Mouse (Mus musculus): Measurements from ENCODE around the gene Hist1h4h. TPM values are rescaled to one million over a fixed set of nuclear protein-coding genes. Genes with fewer than 3 reads are reported as not detected.

The Hist1h4h gene
- polyA plus RNA-seq (2012; rRNA removed) (8.6 and 24.1 TPM in 2 replicates), polyA plus RNA-seq (2014; fragmentation: Nextera tagmentation; extraction: Ambion mirVana) (5.3 and 6.1 TPM in 2 replicates)

DNA sequence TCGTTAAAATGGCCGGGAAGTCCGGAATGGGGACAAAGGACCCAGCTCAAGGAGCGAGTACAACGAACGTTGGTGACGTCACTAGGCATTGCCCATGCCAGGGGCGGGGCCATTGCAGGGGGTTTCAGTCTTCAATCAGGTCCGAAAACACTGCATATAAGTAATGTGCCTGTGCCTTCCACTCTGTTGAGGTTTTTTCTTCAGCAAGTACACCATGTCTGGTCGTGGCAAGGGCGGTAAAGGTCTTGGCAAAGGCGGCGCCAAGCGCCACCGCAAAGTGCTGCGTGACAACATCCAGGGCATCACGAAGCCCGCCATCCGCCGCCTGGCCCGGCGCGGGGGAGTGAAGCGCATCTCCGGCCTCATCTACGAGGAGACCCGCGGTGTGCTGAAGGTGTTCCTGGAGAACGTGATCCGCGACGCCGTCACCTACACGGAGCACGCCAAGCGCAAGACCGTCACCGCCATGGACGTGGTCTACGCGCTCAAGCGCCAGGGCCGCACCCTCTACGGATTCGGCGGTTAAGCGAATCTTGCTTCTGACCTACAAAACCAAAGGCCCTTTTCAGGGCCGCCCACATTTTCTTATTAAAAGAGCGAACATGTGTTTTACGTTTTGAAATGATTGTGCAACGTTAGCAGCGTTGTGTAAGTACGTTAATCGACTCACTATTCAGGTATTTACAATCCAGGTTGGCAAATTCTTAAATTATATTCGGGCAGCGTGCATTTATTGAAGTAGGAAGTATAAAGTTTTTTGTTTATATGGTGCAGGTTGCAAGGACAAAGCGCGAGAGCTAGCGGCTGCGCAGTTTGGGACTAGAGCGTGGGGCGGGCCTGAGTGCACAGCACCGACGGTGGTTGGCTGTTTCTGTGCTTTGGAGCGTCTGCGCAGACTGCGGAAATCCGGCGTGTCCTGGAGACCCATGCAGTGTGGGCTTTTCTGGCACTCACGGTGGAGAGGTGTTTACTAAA is at the start of gene Hist1h4h:
Hist1h4h (plus strand) TSS at position 150 of the 975 bp plus-strand sequence.
- H3K4me2 ChIP-seq (ENCODE audit: low read depth), result peak within 1 kb of the TSS; percentile 95
- H3K27me3 ChIP-seq (ENCODE audit: control insufficient read depth, insufficient read depth, low read length), result no peaks in the 10 kb centered on the region
- H3K27ac ChIP-seq, result peak within 1 kb of the TSS; percentile 100
- under 1% methylated on average over 55 of the region's 70 CpGs for WGBS (ENCODE audit: insufficient replicate concordance)
- ATAC-seq (ENCODE audit: insufficient read depth) (peak; percentile 61), DNase-seq (ENCODE audit: low read depth in 3 of 3, low spot score in 3 of 3) (peak; percentile 93 to 95 (median 95))
- TF ChIP-seq EP300 (IDR thresholded peaks at IDR 0.05; ENCODE audit: low read depth), result peak; percentile 89
- no peak for TF ChIP-seq CTCF (IDR thresholded peaks at IDR 0.05; ENCODE audit: low read depth)
- peak within 1 kb of the TSS; percentile 64 to 74 for H3K4me3 ChIP-seq (ENCODE audit: insufficient read depth in 1 of 2, low read depth in 2 of 2, low read length in 2 of 2)
- H3K9ac ChIP-seq (replicated peaks), result peak within 1 kb of the TSS; percentile 99
- peaks cover 11 to 12% of the 10 kb centered on the region in 2 experiments for H3K4me1 ChIP-seq (replicated peaks; ENCODE audit: control insufficient read depth in 2 of 2, insufficient read depth in 2 of 2, low read length in 1 of 2)
- H3K36me3 ChIP-seq (replicated peaks; ENCODE audit: control insufficient read depth, insufficient read depth, low read depth), result no peaks in the 10 kb centered on the region
- H3K9me3 ChIP-seq (ENCODE audit: control insufficient read depth, low read length), result no peaks in the 10 kb centered on the region

DNA sequence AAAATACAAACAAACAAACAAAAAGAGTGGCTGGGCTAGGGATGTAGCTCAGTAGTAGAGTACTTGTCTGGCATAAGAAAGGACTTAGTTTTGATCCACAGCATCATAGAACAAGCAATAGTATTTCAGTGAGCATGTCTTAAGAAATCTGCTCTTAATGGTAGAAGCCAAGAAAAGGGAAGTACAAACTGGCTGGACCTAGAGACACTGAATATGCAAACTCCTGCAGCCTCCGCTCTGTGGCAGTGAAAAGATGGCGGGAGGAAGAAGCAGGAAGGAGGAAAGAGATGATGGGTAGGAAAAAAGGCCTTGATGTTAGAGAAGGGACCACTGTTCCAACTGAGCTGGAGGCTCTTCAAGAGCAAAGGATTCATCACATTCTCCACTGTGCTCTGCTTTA is 47.7 kb upstream of the Hist1h4h start:
- Histone ChIP-seq H3K9me3 (ENCODE audit: control insufficient read depth, low read length) (no peaks in the 10 kb centered on the region), H3K4me3 (ENCODE audit: insufficient read depth in 1 of 2, low read depth in 2 of 2, low read length in 2 of 2) (no peak overlapping the region), H3K4me2 (ENCODE audit: low read depth) (no peak overlapping the region), H3K27me3 (ENCODE audit: control insufficient read depth, insufficient read depth, low read length) (peaks cover 3% of the 10 kb centered on the region; the same call in 1 of the 2 replicates), H3K4me1 (replicated peaks; ENCODE audit: control insufficient read depth in 2 of 2, insufficient read depth in 2 of 2, low read length in 1 of 2) (no peaks in the 10 kb centered on the region; a peak in 1 of 4 replicates), H3K36me3 (replicated peaks; ENCODE audit: control insufficient read depth, insufficient read depth, low read depth) (no peaks in the 10 kb centered on the region), H3K27ac (no peak overlapping the region), H3K9ac (replicated peaks) (no peak overlapping the region)
- ATAC-seq (ENCODE audit: insufficient read depth) (no peak), DNase-seq (ENCODE audit: low read depth in 3 of 3, low spot score in 3 of 3) (no peak)
- TF ChIP-seq CTCF (IDR thresholded peaks at IDR 0.05; ENCODE audit: low read depth) (no peak), EP300 (IDR thresholded peaks at IDR 0.05; ENCODE audit: low read depth) (no peak)
- 53% methylated on average over 2 of the region's 2 CpGs for WGBS (ENCODE audit: insufficient replicate concordance)

DNA sequence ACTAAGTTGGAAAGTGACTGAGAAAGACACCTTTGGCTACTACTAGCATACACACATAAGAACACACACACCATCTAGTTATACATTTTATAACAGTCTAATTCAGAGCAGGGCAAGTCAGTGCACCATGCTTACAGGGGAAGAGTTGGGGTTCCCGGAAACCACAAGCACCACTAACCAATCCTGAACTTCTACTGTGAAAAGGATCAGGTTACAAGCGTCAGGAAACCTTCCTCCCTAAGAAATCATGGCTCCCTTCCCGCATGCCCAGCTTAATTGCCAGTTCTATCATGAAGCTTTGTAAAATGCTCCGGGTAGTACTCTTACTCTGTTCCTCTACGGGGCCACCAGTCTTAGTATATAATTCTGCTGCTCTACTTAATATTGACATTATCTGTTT is 45.6 kb upstream of the Hist1h4h start:
- 35% methylated on average over 5 of the region's 5 CpGs for WGBS (ENCODE audit: insufficient replicate concordance)
- H3K9me3 ChIP-seq (ENCODE audit: control insufficient read depth, low read length), result no peaks in the 10 kb centered on the region

DNA sequence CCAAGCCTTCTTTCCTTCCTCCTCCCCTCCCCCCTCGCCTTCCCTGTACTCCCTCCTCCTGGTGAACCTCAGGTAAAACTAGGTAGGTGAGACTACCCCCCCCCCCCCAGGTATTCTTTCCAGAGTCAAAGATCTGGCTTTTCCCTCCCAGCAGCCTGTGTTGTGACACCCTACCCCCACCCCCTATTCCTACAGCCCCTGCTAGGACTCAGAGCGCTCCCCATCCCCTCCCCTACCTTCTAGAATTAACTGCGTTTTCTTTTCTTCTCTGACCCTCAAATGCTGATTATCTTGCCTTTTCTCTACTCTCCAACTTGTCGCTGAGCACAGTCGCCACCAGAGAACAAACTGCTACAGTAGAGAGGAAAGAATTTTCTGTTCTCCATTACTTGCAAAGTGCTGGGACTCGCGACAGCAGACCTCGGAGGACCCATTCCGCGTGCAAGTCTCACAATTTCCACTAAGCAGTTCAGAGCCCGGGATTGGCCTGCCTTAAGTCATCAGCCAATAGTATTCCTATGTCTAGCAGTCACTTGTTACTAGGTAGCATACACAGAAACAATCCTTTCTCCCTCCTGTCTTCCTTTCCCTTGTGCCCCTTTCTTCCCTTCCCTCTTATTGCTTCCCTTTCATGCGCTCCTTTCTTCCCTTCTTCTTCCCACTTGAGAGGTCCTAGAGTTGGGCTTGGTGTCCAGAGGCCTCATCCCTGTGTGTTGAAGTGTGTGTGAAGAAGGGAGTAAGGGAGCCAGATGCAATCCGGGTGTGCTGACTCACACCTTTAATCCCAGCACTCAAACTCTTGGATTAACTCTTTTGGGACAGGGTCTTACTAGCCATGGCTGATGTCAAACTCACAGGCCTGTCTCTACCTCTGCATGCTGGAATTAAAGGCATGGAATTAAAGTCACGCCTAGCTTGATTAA is 42.2 kb upstream of the Hist1h4h start, which contains the start of gene Btn2a2:
Btn2a2 (minus strand) TSS at position 458 of the 923 bp plus-strand sequence.
- Histone ChIP-seq H3K4me1 (replicated peaks; ENCODE audit: control insufficient read depth in 2 of 2, insufficient read depth in 2 of 2, low read length in 1 of 2) (peaks cover 10 to 12% of the 10 kb centered on the region in 2 experiments), H3K9me3 (ENCODE audit: control insufficient read depth, low read length) (no peaks in the 10 kb centered on the region), H3K36me3 (replicated peaks; ENCODE audit: control insufficient read depth, insufficient read depth, low read depth) (no peaks in the 10 kb centered on the region), H3K9ac (replicated peaks) (no peak within 1 kb of the TSS), H3K27ac (no peak within 1 kb of the TSS), H3K4me2 (ENCODE audit: low read depth) (peak within 1 kb of the TSS; percentile 48), H3K4me3 (ENCODE audit: insufficient read depth in 1 of 2, low read depth in 2 of 2, low read length in 2 of 2) (peak within 1 kb of the TSS; percentile 0 to 13; a peak in 1 of 4 replicates), H3K27me3 (ENCODE audit: control insufficient read depth, insufficient read depth, low read length) (no peaks in the 10 kb centered on the region; the same call in 1 of the 2 replicates)
- WGBS (ENCODE audit: insufficient replicate concordance), result 6% methylated on average over 13 of the region's 14 CpGs
- peak; percentile 73 for ATAC-seq (ENCODE audit: insufficient read depth)
- TF ChIP-seq CTCF (IDR thresholded peaks at IDR 0.05; ENCODE audit: low read depth) (no peak), EP300 (IDR thresholded peaks at IDR 0.05; ENCODE audit: low read depth) (no peak)
- no peak for DNase-seq (ENCODE audit: low read depth in 3 of 3, low spot score in 3 of 3)

More for the DNA sequence above, 45.6 kb upstream of the Hist1h4h start:
- Histone ChIP-seq H3K4me2 (ENCODE audit: low read depth) (no peak overlapping the region), H3K27ac (no peak overlapping the region), H3K36me3 (replicated peaks; ENCODE audit: control insufficient read depth, insufficient read depth, low read depth) (no peaks in the 10 kb centered on the region), H3K4me3 (ENCODE audit: insufficient read depth in 1 of 2, low read depth in 2 of 2, low read length in 2 of 2) (no peak overlapping the region), H3K4me1 (replicated peaks; ENCODE audit: control insufficient read depth in 2 of 2, insufficient read depth in 2 of 2, low read length in 1 of 2) (no peaks in the 10 kb centered on the region; a peak in 1 of 4 replicates), H3K9ac (replicated peaks) (no peak overlapping the region), H3K27me3 (ENCODE audit: control insufficient read depth, insufficient read depth, low read length) (peaks cover 3% of the 10 kb centered on the region; the same call in 1 of the 2 replicates)
- ATAC-seq (ENCODE audit: insufficient read depth), result no peak
- TF ChIP-seq CTCF (IDR thresholded peaks at IDR 0.05; ENCODE audit: low read depth), result no peak
- DNase-seq (ENCODE audit: low read depth in 3 of 3, low spot score in 3 of 3), result no peak
